Mouse (Mus musculus): ENCODE measurements at regions not wholly inside any gene's neighbourhood (a gene's known extent, or its start where the extent isn't known, plus 50 kb on each side); places are given as distances from the start of the nearest gene placed in this dataset.

DNA sequence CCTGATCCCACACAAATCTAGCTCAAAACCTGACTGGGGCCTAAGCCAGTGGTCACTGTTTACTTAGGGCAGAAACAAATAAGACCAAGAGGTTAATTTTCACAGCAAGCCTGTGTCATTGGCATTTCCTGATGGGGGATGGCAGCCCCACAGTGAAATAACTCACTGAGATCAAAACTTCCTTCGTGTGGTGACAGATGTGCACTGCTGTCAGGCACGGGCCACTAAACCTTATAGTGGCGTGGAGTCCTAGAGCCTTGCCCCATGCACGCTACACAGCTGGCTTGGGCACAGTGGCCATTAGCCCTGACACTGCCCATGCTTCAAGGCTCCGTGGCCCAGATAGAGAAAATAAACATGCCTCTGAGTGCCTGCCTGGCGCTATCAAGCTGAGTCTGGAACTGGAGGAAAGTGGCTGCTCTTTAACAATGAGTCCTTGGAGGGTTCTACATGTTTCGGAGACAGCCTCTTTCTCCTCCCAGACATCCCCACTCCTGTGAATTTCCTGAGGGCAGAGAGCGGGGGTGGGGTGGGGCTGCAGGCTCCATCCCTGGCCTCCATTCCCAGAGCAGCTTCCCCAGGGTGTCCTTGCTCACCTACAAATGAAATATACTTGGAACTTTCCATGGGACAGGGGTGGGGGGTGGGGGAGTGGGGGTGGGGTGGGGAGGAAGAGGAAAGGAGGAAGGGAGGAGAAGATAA, 52.9 kb upstream of the Lrpap1 start:
- Histone ChIP-seq H3K27me3 (ENCODE audit: control insufficient read depth, insufficient read depth, low read length) (no peaks in the 10 kb centered on the region), H3K27ac (ENCODE audit: low read depth) (no peak overlapping the region), H3K9me3 (replicated peaks; ENCODE audit: control insufficient read depth, low read length) (no peaks in the 10 kb centered on the region), H3K4me3 (ENCODE audit: low read depth, low read length) (no peak overlapping the region), H3K36me3 (replicated peaks; ENCODE audit: control insufficient read depth, insufficient read depth, low read length) (no peaks in the 10 kb centered on the region), H3K4me1 (ENCODE audit: control insufficient read depth, insufficient read depth) (peaks cover 7% of the 10 kb centered on the region; the same call in 1 of the 2 replicates), H3K4me2 (ENCODE audit: low read depth, low read length) (no peak overlapping the region), H3K9ac (replicated peaks; ENCODE audit: low read depth, low read length) (no peak overlapping the region)
- 0 out of 2 replicates have a peak, but pooled peaks have one; percentile 39 for ATAC-seq (ENCODE audit: insufficient read depth, low read depth)
- no peak for DNase-seq (ENCODE audit: low spot score)
- no peak for TF ChIP-seq CTCF (IDR thresholded peaks at IDR 0.05; ENCODE audit: low read depth)
- 50% methylated on average over 8 of the region's 8 CpGs for WGBS

- TF ChIP-seq CTCF (IDR thresholded peaks at IDR 0.05; ENCODE audit: low read depth) (no peak), EP300 (IDR thresholded peaks at IDR 0.05; ENCODE audit: low read depth) (no peak)
- no peak overlapping the region for H3K27ac ChIP-seq (ENCODE audit: low read depth)
- ATAC-seq (ENCODE audit: insufficient read depth, low read depth) (no peak), DNase-seq (ENCODE audit: low spot score) (no peak)
- no peak overlapping the region for H3K4me2 ChIP-seq (ENCODE audit: low read depth, low read length)
- no peaks in the 10 kb centered on the region for H3K27me3 ChIP-seq (ENCODE audit: control insufficient read depth, insufficient read depth, low read length)
- no peak overlapping the region for H3K4me3 ChIP-seq (ENCODE audit: low read depth, low read length)
- 66% methylated on average over 7 of the region's 7 CpGs for WGBS
- no peak overlapping the region for H3K9ac ChIP-seq (replicated peaks; ENCODE audit: low read depth, low read length)
- H3K4me1 ChIP-seq (ENCODE audit: control insufficient read depth, insufficient read depth) = peaks cover 7% of the 10 kb centered on the region; the same call in 1 of the 2 replicates
- H3K9me3 ChIP-seq (replicated peaks; ENCODE audit: control insufficient read depth, low read length) = no peaks in the 10 kb centered on the region
- H3K36me3 ChIP-seq (replicated peaks; ENCODE audit: control insufficient read depth, insufficient read depth, low read length) = no peaks in the 10 kb centered on the region
Measured at GRCm38 (mm10) chr5:35156371-35156770, 50.8 kb upstream of the Lrpap1 start.

- DNase-seq (ENCODE audit: low spot score) (no peak), ATAC-seq (ENCODE audit: insufficient read depth, low read depth) (no peak)
- Histone ChIP-seq H3K27ac (ENCODE audit: low read depth) (no peak overlapping the region), H3K4me1 (ENCODE audit: control insufficient read depth, insufficient read depth) (peaks cover 4% of the 10 kb centered on the region; the same call in 1 of the 2 replicates), H3K4me2 (ENCODE audit: low read depth, low read length) (no peak overlapping the region), H3K4me3 (ENCODE audit: low read depth, low read length) (no peak overlapping the region), H3K36me3 (replicated peaks; ENCODE audit: control insufficient read depth, insufficient read depth, low read length) (no peaks in the 10 kb centered on the region), H3K9me3 (replicated peaks; ENCODE audit: control insufficient read depth, low read length) (no peaks in the 10 kb centered on the region), H3K27me3 (ENCODE audit: control insufficient read depth, insufficient read depth, low read length) (no peaks in the 10 kb centered on the region), H3K9ac (replicated peaks; ENCODE audit: low read depth, low read length) (no peak overlapping the region)
- TF ChIP-seq EP300 (IDR thresholded peaks at IDR 0.05; ENCODE audit: low read depth) (no peak), CTCF (IDR thresholded peaks at IDR 0.05; ENCODE audit: low read depth) (no peak)
- WGBS = 71% methylated on average over 3 of the region's 3 CpGs
Measured at GRCm38 (mm10) chr5:35155717-35156116, 50.2 kb upstream of the Lrpap1 start.
